Mouse (Mus musculus): ENCODE results near the gene Hspa13.

Hspa13 gene

GRCm38 (mm10) chr16:75766388-75767249 is at the start of gene Hspa13:
Hspa13 (minus strand) TSS chr16:75767104.
- peak; percentile 96 for DNase-seq

- DNase-seq: peak; percentile 40
These were observed 12.4 kb upstream of the Hspa13 start for GRCm38 (mm10) chr16:75779271-75779670.

- no peak for DNase-seq
These were observed 6.3 kb upstream of the Hspa13 start for GRCm38 (mm10) chr16:75773222-75773621.

- DNase-seq: no peak
These were observed 522 bp upstream of the Hspa13 start for GRCm38 (mm10) chr16:75767250-75768002.

- no peak for DNase-seq
These were observed 14.0 kb downstream of the Hspa13 start for GRCm38 (mm10) chr16:75752876-75753275.

- no peak for DNase-seq
These were observed 16.8 kb downstream of the Hspa13 start for GRCm38 (mm10) chr16:75750103-75750502.

DNA sequence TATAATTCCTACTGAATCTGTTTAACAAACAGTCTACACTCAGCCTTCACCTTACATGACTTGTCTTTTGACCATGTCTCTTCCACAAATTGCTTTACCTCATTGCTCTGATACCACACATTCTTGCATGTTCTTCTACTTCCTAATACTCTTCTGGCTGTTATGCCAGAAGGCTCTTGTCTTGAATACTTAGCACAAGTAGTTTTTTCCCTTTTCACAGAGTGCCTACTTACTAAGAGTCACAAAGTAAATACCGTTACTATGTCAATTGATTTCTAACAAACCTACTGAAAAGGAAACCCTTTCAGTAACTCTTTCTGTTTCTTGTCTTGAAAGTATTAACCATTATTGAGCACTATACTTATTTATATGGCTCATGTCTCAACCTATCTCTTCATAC is 18.0 kb downstream of the Hspa13 start:
- no peak for DNase-seq

- DNase-seq: no peak
These were observed 22.9 kb downstream of the Hspa13 start for GRCm38 (mm10) chr16:75744014-75744413.

GRCm38 (mm10) chr16:75717405-75718173 is 49.3 kb downstream of the Hspa13 start:
- DNase-seq: no peak

- DNase-seq: peak; percentile 62
These were observed 70.7 kb downstream of the Hspa13 start for GRCm38 (mm10) chr16:75696176-75696575.
